Mouse (Mus musculus): Measurements from ENCODE around the gene Igfbp3. TPM values are rescaled to one million over a fixed set of nuclear protein-coding genes. Genes with fewer than 3 reads are reported as not detected.

Gene Igfbp3
- polyA plus RNA-seq, 1 experiment from 2014 or later = 26.2 TPM

DNA sequence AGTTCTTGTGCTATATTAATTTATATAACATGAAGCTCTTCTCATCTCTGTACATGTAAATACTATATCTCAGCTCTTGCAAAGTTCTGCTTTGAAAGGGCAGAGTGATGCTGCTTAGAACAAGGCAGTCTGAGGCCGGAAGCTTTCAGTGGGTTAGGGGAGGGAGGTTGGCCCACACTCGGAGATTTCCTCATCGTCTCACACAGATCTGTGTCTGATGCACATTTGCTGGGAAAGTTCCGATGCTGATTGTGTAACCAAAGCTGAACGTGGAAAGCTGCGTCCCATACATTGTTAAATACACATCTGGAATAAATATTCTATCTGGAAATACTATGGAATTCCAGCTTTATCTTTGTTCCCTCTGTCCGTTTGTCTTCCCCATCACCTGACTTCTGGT, 11.5 kb downstream of the Igfbp3 start:
- Histone ChIP-seq H3K27me3 (no peaks in the 10 kb centered on the region), H3K9me3 (replicated peaks) (no peaks in the 10 kb centered on the region), H3K36me3 (no peaks in the 10 kb centered on the region), H3K4me3 (no peak overlapping the region), H3K27ac (no peak overlapping the region), H3K9ac (no peak overlapping the region), H3K4me2 (replicated peaks) (no peak overlapping the region), H3K4me1 (no peaks in the 10 kb centered on the region)
- 79% methylated on average over 7 of the region's 7 CpGs for whole genome bisulfite sequencing
- ATAC-seq (ENCODE audit: low FRiP score) = no peak

DNA sequence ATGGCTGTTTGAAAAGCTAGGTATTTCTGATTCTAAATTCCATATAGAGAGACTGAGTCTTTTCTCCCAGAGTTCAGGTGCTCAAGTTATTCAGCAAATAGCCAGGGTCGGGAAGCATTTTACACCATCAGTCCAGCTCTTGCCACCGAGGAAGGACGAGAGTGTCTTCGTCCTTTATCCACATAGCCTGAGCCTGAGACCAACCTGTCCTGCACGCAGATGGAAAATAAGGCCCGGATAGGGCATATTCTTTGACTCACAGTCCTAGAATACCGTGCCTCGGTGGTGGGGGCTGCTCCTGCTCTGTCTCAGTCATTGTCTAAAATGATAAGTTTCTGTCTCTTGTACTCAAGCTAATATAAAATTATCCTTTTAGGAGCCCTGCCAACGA, 13.3 kb downstream of the Igfbp3 start:
- Histone ChIP-seq H3K9me3 (replicated peaks) (no peaks in the 10 kb centered on the region), H3K4me2 (replicated peaks) (no peak overlapping the region), H3K4me1 (no peaks in the 10 kb centered on the region), H3K27ac (no peak overlapping the region), H3K36me3 (no peaks in the 10 kb centered on the region), H3K9ac (no peak overlapping the region), H3K27me3 (no peaks in the 10 kb centered on the region), H3K4me3 (no peak overlapping the region)
- 78% methylated on average over 9 of the region's 9 CpGs for WGBS
- no peak for ATAC-seq (ENCODE audit: low FRiP score)

DNA sequence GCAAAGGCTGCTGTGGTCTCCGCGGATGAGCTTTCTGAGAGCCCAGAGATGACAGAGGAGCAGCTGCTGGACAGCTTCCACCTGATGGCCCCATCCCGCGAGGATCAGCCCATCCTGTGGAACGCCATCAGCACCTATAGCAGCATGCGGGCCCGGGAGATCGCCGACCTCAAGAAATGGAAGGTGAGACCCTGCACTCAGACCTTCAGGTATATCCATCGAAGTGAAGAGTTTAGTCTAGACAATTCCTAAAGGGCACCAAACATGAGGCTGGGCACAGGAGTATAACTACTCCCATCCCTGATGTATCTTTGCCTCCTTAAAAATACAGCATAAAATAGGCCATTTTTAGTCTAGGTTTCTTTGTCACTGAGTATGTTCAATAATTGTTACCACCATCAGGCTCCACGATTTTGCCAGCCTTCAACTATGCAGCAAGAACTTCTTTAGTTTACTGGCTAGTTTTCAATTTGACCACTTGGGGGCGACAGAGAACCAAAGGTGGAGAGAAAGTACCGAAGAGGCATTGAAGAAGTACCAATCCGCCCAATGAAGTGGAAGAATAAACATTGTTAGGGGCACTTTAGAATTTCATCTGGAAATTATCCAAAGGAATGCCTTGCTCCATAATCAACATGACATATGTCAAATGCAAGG, 13.9 kb downstream of the Igfbp3 start:
- Histone ChIP-seq H3K27me3 (no peaks in the 10 kb centered on the region), H3K9ac (no peak overlapping the region), H3K4me2 (replicated peaks) (no peak overlapping the region), H3K27ac (no peak overlapping the region), H3K4me3 (no peak overlapping the region), H3K4me1 (no peaks in the 10 kb centered on the region), H3K9me3 (replicated peaks) (no peaks in the 10 kb centered on the region; the same call in 1 of the 2 replicates), H3K36me3 (no peaks in the 10 kb centered on the region)
- WGBS = 55% methylated on average over 14 of the region's 14 CpGs
- no peak for ATAC-seq (ENCODE audit: low FRiP score)

DNA sequence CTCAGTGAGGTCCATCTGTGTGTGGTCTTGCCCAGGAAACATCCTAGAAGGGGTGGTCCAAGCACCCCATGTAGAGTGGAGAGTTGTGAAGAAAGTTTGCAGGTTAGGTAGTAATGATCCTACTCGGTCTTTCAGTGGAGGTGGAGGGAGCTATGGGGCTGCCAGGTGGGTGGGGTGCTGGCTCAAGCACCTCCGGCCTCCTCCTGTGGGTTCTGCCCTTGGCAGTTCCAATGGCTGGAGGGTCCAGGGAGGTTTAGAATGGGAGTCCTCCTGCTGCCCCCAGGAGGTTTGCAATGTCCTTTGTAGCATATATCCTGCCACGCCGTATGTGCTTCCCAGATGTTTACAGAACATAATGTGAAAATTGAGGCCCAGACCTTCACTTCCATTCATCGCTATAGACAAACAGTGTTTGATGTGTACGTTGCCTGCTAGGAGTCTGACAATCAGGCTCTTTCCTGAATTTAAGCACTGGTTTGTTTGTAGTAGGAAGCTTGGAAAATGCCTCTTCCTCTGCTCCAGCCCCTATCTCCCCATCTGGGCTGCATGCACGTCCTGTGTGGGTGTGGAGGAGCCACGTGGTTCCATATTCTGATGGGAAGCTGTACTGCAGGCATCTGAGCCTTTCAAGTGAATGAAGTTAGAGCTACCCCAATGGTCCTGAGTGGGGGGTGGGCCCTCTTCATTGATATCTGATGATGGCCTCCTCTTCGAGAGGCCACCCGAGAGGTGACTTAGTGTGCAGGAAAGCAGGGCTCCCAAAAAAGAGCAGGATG, 15.1 kb downstream of the Igfbp3 start:
- no peak for ATAC-seq (ENCODE audit: low FRiP score)
- Histone ChIP-seq H3K9ac (no peak overlapping the region), H3K9me3 (replicated peaks) (no peaks in the 10 kb centered on the region; the same call in 1 of the 2 replicates), H3K4me1 (no peaks in the 10 kb centered on the region), H3K4me2 (replicated peaks) (no peak overlapping the region), H3K27ac (no peak overlapping the region), H3K4me3 (no peak overlapping the region), H3K27me3 (no peaks in the 10 kb centered on the region), H3K36me3 (no peaks in the 10 kb centered on the region)
- WGBS = 84% methylated on average over 10 of the region's 10 CpGs

DNA sequence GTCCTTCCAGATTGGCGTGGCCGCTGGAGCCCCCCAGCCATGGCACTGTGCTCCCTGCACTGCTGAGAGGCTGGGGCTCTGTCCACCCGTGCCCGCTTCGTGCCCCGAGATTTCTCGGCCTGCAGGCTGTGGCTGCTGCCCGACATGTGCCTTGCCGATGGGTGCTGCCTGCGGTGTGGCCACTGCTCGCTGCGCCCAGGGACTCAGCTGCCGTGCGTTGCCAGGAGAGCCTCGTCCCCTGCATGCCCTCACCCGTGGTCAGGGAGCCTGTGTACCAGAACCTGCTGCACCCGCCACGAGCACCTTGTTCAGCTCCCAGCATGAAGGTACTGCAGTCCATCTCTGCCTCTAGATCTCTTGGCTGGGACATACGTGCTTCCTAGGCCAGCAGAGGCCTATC, 15.7 kb downstream of the Igfbp3 start:
- Histone ChIP-seq H3K9me3 (replicated peaks) (no peaks in the 10 kb centered on the region; the same call in 1 of the 2 replicates), H3K4me2 (replicated peaks) (no peak overlapping the region), H3K4me1 (no peaks in the 10 kb centered on the region), H3K27ac (no peak overlapping the region), H3K9ac (no peak overlapping the region), H3K4me3 (no peak overlapping the region), H3K36me3 (no peaks in the 10 kb centered on the region), H3K27me3 (no peaks in the 10 kb centered on the region)
- ATAC-seq (ENCODE audit: low FRiP score) = no peak
- 86% methylated on average over 19 of the region's 19 CpGs for WGBS

DNA sequence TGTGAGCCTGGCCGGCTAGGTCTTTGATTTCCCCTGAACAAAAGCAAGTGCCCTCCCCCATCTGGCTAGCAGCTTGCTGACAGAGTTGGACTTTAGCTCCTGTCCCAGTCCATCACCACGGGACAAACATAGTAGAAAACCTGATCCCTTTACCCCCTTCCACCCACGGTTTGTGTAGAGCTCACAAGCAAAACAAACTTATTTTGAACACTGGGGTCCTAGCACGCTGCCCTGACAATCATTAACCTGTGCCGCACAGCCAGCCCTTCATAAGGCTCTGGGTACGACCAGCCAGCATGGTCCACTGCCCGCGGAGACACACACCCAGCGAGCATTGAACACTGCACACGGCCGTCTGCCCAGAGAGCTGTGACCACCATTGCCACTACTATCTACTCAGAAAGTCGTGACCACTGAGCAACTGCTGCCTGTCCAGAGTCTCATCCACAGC, 16.2 kb downstream of the Igfbp3 start, which contains the start of gene Igfbp1:
Igfbp1 (plus strand) TSS at position 292 of the 451 bp plus-strand sequence.
- no peaks in the 10 kb centered on the region for H3K27me3 ChIP-seq
- no peak for ATAC-seq (ENCODE audit: low FRiP score)
- no peak within 1 kb of the TSS for H3K4me3 ChIP-seq
- H3K36me3 ChIP-seq = no peaks in the 10 kb centered on the region
- no peak within 1 kb of the TSS for H3K27ac ChIP-seq
- no peaks in the 10 kb centered on the region; the same call in 1 of the 2 replicates for H3K9me3 ChIP-seq (replicated peaks)
- no peak within 1 kb of the TSS for H3K4me2 ChIP-seq (replicated peaks)
- 27% methylated on average over 12 of the region's 12 CpGs for WGBS
- H3K9ac ChIP-seq = no peak within 1 kb of the TSS
- no peaks in the 10 kb centered on the region for H3K4me1 ChIP-seq

DNA sequence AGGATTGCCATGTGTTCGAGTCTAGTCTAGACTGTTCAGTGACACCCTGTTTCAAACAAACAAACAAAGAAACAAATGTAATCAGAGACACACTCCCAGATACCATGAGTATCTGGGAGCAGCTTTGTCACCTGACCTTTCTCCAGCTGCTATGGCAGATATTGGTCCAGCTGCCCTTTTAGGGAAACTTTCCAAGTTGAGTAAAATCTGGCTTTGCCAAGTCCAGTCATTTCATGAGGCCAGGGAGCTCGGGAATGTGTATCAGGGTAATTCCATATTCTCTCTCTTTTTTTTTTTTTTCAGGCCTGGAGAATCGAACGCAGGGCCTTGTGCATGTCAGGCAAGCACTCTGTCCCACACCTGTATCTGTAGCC, 18.4 kb downstream of the Igfbp3 start:
- no peaks in the 10 kb centered on the region; the same call in 1 of the 2 replicates for H3K9me3 ChIP-seq (replicated peaks)
- no peaks in the 10 kb centered on the region for H3K27me3 ChIP-seq
- no peak for ATAC-seq (ENCODE audit: low FRiP score)
- H3K27ac ChIP-seq = no peak overlapping the region
- 94% methylated on average over 4 of the region's 4 CpGs for WGBS
- H3K9ac ChIP-seq = no peak overlapping the region
- H3K4me2 ChIP-seq (replicated peaks) = no peak overlapping the region
- H3K36me3 ChIP-seq = no peaks in the 10 kb centered on the region
- no peak overlapping the region for H3K4me3 ChIP-seq
- H3K4me1 ChIP-seq = no peaks in the 10 kb centered on the region

DNA sequence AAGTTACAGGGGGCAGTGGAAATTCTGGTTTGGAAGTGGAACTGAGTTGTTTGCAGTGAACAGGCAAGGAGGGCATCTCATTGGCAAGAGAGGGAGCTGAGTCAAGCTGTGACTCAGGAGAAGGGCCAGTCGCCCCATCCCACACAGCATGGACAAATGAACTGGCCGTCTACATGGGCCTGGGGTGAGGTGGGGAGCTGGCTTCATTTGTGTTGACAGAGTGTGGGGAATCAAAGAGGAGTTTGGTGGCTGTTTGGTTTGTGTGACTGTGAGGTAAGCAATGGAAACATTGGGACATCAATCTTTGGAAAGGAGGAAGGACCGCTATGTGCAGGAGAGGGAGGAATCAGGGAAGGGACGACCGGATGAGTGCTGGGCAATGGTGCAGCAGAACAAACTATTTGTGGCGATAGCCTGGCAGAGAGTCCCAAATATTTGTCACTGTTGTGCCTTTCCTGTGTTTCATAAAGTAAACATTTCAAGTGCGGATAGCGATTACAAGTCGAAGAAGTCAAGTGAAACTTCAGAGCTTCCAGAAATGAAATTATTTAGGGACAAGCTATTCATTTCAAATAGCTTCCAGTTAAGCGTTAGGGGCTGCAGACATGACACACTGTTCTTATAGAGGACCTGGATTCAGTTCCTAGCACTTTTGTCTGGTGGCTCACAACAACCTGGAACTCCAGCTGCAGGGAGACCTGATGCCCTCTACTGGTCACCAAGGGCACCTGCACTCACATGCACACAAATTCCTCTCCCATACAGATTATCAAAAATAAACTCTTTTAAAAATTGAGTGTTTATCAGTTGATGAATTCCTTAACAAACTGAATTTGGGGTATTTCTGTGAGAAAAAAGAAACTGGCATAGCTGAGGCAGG, 19.1 kb downstream of the Igfbp3 start:
- Histone ChIP-seq H3K4me1 (no peaks in the 10 kb centered on the region), H3K27ac (no peak overlapping the region), H3K9ac (no peak overlapping the region), H3K27me3 (no peaks in the 10 kb centered on the region), H3K9me3 (replicated peaks) (no peaks in the 10 kb centered on the region; the same call in 1 of the 2 replicates), H3K36me3 (no peaks in the 10 kb centered on the region), H3K4me2 (replicated peaks) (no peak overlapping the region), H3K4me3 (no peak overlapping the region)
- no peak for ATAC-seq (ENCODE audit: low FRiP score)
- 95% methylated on average over 10 of the region's 10 CpGs for WGBS

DNA sequence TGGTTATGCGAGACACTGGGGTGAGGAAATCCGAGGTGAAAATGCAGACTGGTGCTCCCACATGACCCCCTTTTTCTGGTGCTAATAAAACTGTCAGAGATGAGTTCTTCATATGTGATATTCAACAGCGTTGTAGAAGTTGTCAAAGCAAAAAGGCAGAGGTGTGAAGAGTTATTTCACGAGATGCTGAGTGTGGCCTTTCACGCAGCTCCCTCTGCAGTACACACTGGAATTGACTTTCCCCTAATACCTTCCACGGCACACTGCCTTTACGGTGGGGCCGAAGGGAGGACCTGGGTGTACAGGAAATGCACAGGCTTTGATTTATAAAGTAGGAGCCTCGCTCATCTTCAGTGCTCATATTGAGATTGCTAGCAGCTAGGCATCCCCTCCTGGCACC, 20.6 kb downstream of the Igfbp3 start:
- 82% methylated on average over 9 of the region's 9 CpGs for WGBS
- Histone ChIP-seq H3K36me3 (no peaks in the 10 kb centered on the region), H3K9ac (no peak overlapping the region), H3K9me3 (replicated peaks) (no peaks in the 10 kb centered on the region; the same call in 1 of the 2 replicates), H3K4me1 (no peaks in the 10 kb centered on the region), H3K4me2 (replicated peaks) (no peak overlapping the region), H3K4me3 (no peak overlapping the region), H3K27ac (no peak overlapping the region), H3K27me3 (no peaks in the 10 kb centered on the region)
- ATAC-seq (ENCODE audit: low FRiP score) = no peak

DNA sequence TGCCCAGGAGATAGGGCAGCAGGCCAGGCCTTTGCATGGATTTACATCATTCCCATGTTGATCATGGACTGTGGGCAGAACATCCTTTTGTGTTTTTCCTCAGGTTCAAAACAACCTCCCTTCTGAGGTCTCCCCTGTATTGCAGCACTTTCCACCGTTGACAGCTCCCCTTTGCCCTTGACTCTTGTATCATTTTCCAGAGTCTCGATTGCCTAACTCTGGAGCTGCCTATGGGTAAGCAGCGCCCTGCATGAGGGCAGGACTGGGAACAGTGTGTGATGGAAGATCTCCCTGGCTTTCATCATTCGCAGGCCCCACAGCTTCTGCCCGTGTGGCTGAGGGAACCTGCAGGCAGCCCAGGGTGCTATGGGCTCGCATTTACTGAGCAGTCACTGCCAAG, 21.0 kb downstream of the Igfbp3 start:
- no peak overlapping the region for H3K9ac ChIP-seq
- no peaks in the 10 kb centered on the region for H3K27me3 ChIP-seq
- H3K9me3 ChIP-seq (replicated peaks) = no peaks in the 10 kb centered on the region; the same call in 1 of the 2 replicates
- H3K4me3 ChIP-seq = no peak overlapping the region
- H3K4me1 ChIP-seq = no peaks in the 10 kb centered on the region
- no peak overlapping the region for H3K27ac ChIP-seq
- no peak for ATAC-seq (ENCODE audit: low FRiP score)
- H3K4me2 ChIP-seq (replicated peaks) = no peak overlapping the region
- 64% methylated on average over 6 of the region's 6 CpGs for WGBS
- H3K36me3 ChIP-seq = no peaks in the 10 kb centered on the region

DNA sequence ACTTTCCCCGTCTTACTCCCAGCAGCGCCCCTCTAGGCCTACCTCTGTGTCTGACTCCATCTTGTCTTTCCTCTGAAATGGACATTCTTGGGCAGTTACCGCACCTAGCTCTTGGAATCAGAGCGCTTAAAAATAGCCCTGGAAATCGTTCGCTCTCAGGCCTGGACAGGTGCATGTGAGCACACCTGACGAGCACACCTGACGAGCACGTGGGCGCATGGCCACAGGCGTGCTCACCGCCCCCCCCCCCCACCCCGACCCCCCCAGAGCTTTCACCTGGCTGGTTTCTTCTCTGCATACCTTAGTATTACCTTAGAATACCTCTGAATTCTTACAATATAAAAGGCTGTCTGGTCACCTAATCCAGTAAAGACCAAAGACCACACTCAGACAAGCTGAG, 25.3 kb downstream of the Igfbp3 start, which contains the start of gene Gm11985:
Gm11985 (minus strand) TSS at position 101 of the 400 bp plus-strand sequence.
- no peaks in the 10 kb centered on the region for H3K27me3 ChIP-seq
- 0 out of 2 replicates have a peak, but pooled peaks cover 2% of the 10 kb centered on the region for H3K4me1 ChIP-seq
- no peak within 1 kb of the TSS for H3K9ac ChIP-seq
- no peak within 1 kb of the TSS for H3K4me3 ChIP-seq
- no peaks in the 10 kb centered on the region for H3K9me3 ChIP-seq (replicated peaks)
- H3K4me2 ChIP-seq (replicated peaks) = no peak within 1 kb of the TSS
- ATAC-seq (ENCODE audit: low FRiP score) = no peak
- H3K36me3 ChIP-seq = no peaks in the 10 kb centered on the region
- 90% methylated on average over 13 of the region's 13 CpGs for WGBS
- no peak within 1 kb of the TSS for H3K27ac ChIP-seq

DNA sequence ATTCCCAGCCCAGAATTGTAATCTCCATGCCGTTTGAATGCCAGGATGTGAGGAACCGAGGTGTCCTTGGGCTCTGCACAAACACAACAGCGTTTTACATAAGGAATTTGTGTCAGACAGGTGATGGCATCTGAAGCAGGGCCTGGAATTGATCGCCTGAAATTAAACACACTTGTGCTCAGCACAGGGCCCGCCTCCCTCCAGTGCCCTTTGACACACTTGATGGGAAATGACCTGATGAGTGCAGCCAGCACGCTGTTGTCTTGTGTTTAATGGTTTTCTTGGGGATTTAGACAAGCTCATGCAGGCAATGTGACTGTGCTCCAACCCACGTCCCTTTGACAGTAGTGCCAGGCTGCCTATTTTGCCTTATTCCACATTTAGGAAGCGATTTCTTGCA, 26.3 kb downstream of the Igfbp3 start:
- Histone ChIP-seq H3K4me3 (no peak overlapping the region), H3K27ac (no peak overlapping the region), H3K36me3 (no peaks in the 10 kb centered on the region), H3K4me1 (peaks cover 3% of the 10 kb centered on the region; the same call in 1 of the 2 replicates), H3K4me2 (replicated peaks) (no peak overlapping the region), H3K27me3 (no peaks in the 10 kb centered on the region), H3K9ac (no peak overlapping the region), H3K9me3 (replicated peaks) (no peaks in the 10 kb centered on the region)
- WGBS = 70% methylated on average over 8 of the region's 8 CpGs
- no peak for ATAC-seq (ENCODE audit: low FRiP score)
